Mouse (Mus musculus) left cerebral cortex, adult 9 months (tissue): ENCODE measurements around the gene Etfbkmt.
"Not testable (repeated sequence)": the region's sequence is repeated elsewhere in the genome, so short reads cannot be mapped to it uniquely, and the experiment has no call there.

Source experiments
- DNase-seq, 2 experiments: peaks; one replicate each; pipeline ENCODE4 v3.0.0; 2022; ENCODE audit warnings: low spot score in 2 of 2

Etfbkmt gene

DNA sequence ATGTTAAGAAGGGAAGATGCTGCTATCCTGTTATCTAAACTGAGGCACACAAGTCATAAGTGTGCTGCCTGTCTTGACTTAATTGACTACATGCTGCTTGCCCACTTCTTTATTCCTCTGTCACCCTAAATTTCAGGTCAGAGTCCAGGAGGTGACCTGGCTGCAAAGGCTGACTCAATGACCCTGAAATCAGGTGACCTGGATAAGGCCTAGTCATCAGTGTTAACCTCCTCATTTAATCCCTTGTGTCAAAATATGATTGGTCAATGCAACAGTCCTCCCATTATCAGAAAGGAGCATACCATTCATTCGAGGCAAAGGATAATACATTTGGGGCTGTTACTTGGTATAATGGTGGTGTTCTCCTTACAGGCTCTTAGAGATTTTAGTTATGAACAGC is at the start of gene Etfbkmt:
TSS of gene Etfbkmt (plus strand) at position 379 of the 400 bp plus-strand sequence.
- no peak for DNase-seq

DNA sequence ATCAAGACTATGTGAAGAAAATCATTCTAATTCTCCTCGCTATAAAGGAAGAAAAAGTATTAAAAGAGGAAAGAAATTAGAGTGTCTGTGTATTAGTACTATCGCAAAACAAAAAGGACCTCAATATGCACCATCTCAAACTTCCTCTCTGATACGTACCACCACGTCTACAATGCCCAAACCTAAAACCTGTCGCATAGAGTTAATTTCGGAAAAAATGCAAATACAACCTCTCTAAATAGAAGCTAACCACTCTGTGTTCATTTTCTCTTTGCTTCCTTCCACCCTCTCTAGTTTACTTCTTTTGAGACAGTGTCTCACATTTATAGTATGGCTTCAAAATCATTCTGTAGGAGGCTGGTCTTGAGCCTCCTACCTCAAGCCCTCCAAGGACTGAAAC is 47.2 kb upstream of the Etfbkmt start:
- DNase-seq, result no peak

DNA sequence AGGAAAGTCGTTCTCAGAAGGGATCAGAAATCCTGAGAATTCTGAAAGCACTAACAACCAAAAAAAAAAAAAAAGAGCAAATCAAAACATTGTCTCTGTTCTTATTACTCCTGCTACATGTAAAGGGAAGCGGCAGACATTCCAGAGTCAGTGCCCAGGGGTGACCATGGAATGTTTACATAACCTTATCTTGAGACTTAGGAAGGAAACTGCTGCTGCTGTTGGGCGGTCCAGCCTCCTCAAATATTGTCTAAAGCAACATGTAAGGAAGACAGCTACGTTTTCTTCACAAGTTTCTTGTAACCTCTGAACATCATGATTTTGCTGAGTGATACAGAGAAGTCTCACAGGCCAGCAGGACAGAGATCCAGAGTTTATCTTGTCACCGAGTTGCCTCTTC is 46.2 kb upstream of the Etfbkmt start:
- no peak for DNase-seq

DNA sequence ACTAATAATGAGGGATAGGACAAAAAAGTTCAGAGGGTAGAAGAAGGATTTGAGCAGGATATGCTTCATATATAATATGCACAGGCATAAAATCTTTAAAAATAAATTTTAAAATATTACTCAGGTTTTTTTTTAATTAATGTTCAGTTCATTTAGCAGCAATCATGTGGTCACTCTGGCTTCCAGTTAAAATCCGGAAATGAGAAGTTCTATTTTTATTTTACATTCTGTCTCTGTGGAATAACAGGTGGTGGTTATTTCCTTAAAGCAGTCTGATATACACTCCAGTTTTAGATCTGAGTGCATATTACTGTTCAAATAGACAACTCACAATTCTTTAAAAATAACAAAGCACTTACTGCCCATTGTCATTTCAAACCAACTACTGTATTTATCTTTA is 45.1 kb upstream of the Etfbkmt start:
- no peak for DNase-seq

DNA sequence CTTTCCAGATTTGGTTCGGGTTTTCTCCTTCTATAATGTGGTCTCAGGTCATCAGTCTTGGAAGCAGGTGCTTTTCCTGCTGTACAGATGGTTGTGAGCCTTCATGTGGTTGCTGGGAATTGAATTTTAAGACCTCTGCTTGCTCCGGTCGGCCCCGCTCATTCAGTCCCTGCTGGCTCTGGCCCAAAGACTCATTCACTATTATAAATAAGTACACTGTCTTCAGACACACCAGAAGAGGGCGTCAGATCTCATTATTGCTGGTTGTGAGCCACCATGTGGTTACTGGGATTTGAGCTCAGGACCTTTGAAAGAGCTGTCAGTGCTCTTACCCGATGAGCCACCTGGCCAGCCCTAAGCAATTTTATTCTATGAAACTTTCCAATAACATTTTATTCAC is 44.3 kb upstream of the Etfbkmt start:
- no peak for DNase-seq

- no peak for DNase-seq
These were observed 43.4 kb upstream of the Etfbkmt start for GRCm38 (mm10) chr6:149096233-149096632.

GRCm38 (mm10) chr6:149097276-149097675 is 42.4 kb upstream of the Etfbkmt start:
- no peak for DNase-seq

DNA sequence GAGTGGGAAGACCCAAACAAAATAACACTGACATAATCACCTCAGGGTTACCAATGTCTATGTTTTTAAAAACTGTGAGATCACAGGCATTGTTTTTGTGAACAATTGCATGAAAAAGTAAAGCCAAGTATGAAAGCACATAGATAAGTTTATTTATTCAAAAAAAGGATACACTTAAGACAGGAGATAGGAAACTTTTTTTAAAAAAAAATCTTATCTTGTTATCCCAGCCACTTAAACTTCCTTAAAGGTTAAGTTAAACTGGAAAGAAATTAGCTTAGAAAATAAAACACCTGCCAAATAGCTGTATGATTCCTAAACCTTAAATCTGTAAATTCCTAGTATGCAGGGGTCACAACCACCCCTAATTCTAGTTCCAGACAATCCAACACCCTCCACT is 40.7 kb upstream of the Etfbkmt start:
- DNase-seq, result no peak

GRCm38 (mm10) chr6:149100174-149101075 is 39.2 kb upstream of the Etfbkmt start:
- peak; percentile 19 to 65 for DNase-seq

GRCm38 (mm10) chr6:149101076-149101942 is 38.3 kb upstream of the Etfbkmt start, which contains the start of gene Dennd5b:
Dennd5b (minus strand) TSS chr6:149101680.
- peak; percentile 49 to 80 for DNase-seq

DNA sequence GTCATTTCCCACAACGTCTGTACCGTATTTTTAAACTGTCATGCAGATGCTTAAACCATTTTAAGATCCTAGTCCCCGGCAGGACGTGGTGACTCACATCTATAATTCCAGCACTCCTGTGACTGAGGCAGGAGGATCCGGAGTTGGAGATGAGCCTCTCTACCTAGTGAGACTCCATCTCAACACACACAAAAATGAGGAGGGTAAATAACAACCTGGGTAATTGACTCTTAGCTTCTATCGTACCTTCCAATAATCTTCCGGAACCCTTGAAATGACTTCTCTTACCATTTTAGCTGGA is 37.8 kb upstream of the Etfbkmt start:
- DNase-seq, result no peak

DNA sequence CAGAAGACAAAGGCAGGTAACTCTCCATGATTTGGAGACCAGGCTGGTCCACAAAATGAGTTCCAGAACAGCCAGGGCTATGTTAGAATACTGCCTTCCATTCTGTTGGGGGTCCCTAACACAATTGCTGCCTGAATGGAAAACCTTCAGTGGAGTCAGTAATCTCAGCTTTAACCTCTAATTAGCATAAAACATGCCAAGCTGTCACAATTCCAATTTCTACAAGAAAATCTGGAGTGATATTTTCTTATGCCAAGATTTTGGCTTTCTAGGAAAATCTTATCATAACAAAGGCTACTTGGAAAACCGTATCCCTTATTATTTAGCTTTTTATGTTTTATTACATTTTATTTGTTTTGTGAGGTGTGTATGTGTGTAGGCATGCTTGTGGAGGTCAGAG is 36.2 kb upstream of the Etfbkmt start:
- DNase-seq, result no peak

GRCm38 (mm10) chr6:149107615-149108014 is 32.0 kb upstream of the Etfbkmt start:
- DNase-seq, result no peak

DNA sequence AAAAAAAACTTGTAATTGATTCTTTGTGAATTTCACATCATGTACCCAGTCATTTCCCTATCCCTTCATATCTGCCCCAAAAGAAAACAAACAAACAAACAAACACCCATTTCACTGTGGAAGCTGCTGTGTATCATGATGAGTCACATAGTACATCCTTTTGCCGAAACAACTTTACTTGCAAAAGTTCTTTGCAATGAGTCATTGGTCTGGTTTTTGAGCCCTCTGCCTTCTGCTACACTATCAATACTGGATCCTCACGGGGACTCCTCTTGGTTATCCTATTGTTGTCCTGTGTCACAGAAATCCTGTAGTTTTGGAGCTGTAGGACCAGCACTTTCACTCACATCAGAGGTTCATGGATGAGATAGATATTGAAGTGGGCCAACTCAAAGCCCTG is 30.7 kb upstream of the Etfbkmt start:
- DNase-seq, result no peak

GRCm38 (mm10) chr6:149116992-149117391 is 22.7 kb upstream of the Etfbkmt start:
- DNase-seq, result no peak

GRCm38 (mm10) chr6:149118935-149119334 is 20.7 kb upstream of the Etfbkmt start:
- no peak for DNase-seq

- DNase-seq, result peak; percentile 25 to 78
These were observed 19.8 kb upstream of the Etfbkmt start for GRCm38 (mm10) chr6:149119853-149120252.

DNA sequence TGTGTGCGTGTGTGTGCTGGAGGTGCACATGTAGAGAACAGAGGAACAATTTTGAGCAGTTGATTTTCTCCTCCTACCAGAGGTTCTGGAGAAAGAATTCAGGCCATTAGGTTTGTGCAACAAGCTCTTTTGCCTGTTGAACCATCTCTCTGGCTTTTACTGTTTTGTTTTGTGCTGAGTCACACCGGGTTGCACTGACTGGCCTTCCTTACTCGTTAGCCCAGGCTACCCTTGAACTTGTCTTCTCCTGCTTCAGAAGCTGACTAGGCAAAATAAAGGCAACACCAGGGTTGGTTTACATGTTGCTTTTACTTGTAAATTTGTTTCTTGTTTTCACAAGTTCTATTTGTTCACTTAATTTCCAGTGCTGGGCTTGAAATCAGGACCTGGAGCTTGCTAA is 16.6 kb upstream of the Etfbkmt start:
- DNase-seq, result no peak

- peak in 1 of 2 experiments; percentile 19 for DNase-seq
These were observed 13.0 kb upstream of the Etfbkmt start for GRCm38 (mm10) chr6:149126675-149127074.

DNA sequence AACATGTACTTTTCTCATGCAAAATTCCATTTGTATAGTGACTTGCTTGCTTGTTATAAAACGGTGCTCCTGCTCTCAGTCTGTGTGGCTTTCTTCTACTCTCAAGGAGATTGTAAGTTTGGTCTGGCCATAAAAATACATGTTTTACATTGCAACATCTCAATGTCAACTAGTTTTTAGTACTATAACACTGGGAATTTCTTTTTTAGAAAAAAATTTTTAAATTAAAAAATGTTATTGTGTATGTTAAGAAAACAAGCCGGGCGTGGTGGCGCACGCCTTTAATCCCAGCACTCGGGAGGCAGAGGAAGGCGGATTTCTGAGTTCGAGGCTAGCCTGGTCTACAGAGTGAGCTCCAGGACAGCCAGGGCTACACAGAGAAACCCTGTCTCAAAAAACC is 9.8 kb upstream of the Etfbkmt start, which contains the start of gene Gm10203:
TSS of gene Gm10203 (plus strand) at position 301 of the 400 bp plus-strand sequence.
- DNase-seq, result not testable (repeated sequence)

DNA sequence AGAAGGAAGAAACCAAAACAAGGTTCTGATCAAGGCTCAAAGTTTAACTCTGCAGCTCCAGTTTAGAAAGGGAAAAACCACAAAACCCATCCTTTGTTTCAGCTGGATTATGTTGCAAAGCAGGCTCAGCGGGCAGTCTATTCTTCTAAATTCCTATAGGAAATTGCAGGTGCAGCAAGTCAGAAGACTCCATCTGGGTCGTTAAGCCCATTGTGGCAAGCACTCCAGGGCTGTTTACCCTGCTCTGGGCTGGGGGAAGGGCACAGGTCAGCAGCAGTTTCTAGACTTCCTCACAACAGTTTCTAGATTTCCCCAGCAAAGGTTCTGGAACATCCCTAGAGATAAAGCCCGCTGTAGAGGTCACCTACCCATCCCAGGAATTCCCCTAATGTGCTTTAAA is 8.5 kb upstream of the Etfbkmt start:
- DNase-seq, result no peak

DNA sequence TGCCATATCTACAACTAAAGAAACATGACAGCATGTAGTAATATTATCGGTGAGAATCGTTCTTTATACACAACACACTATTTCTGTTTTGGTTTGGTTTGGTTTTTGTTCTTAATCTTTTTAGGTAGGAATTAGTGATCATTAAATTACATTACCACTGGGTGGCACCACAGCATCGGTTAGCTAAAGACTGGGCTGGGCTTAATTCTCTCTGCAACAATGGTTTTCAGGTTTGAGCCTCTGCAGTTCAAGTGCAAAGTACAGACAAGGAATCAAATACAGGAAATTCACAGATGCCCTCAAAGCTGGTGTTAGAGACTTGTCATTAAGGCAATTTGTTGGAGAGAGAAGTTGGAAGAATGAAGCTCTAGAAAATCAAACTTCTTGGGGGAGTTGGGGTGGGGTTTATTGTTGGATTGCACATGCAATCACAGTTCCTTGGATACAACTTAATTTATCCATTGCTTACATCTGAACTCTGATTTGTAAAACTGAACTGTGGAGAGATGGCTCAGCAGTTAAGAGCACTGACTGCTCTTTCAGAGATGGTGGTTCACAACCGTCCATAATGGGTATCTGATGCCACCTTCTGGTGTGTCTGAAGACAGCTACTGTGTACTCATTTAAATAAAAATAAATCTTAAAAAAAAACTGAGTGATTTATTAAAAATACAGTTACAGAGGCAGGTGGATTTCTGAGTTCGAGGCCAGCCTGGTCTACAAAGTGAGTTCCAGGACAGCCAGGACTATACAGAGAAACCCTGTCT is 7.2 kb upstream of the Etfbkmt start:
- peak in 1 of 2 experiments; percentile 14 for DNase-seq
